Mouse (Mus musculus) lung, embryonic 14.5 days (tissue): ENCODE data around the gene Zfp64. TPM values are rescaled to one million over a fixed set of nuclear protein-coding genes. Genes with fewer than 3 reads are reported as not detected.

ENCODE experiments used
- ATAC-seq: fragments of 200-750 bp; cut with Nextera tagmentation; 2 replicates; pipeline ENCODE4 v1.8.0; 2017; ENCODE audit warnings: mild to moderate bottlenecking, moderate TSS enrichment, moderate library complexity; ENCODE audit not compliant: insufficient read depth
- DNase-seq: peaks from one replicate; pipeline ENCODE4 v3.0.0-alpha.2; 2015
- H3K27ac ChIP-seq: fragments of 300-500 bp; sonication (generic); 2 replicates; pipeline ENCODE4 v1.5.1; 2014; ENCODE audit warnings: low read depth, mild to moderate bottlenecking, moderate library complexity
- H3K27me3 ChIP-seq: fragments of 300-500 bp; sonication (generic); 2 replicates; pipeline ENCODE4 v1.6.1; 2014; ENCODE audit warnings: low read length, control low read depth; ENCODE audit not compliant: insufficient read depth
- H3K36me3 ChIP-seq: fragments of 300-500 bp; sonication (generic); 2 replicates; pipeline ENCODE4 v1.6.1; 2014; ENCODE audit warnings: control low read depth; ENCODE audit not compliant: insufficient read depth
- H3K4me1 ChIP-seq: fragments of 300-500 bp; sonication (generic); 2 replicates; pipeline ENCODE4 v1.6.1; 2014; ENCODE audit warnings: antibody characterized with exemption, control low read depth; ENCODE audit not compliant: insufficient read depth
- H3K4me2 ChIP-seq: fragments of 300-500 bp; sonication (generic); 2 replicates; pipeline ENCODE4 v1.6.1; 2014; ENCODE audit warnings: mild to moderate bottlenecking
- H3K4me3 ChIP-seq: fragments of 300-500 bp; sonication (generic); 2 replicates; pipeline ENCODE4 v1.5.1; 2014; ENCODE audit warnings: low read depth, low read length
- H3K9ac ChIP-seq: fragments of 300-500 bp; sonication (generic); 2 replicates; pipeline ENCODE4 v1.6.1; 2014
- H3K9me3 ChIP-seq: fragments of 300-500 bp; sonication (generic); 2 replicates; pipeline ENCODE4 v1.6.1; 2016; ENCODE audit warnings: low read depth, low read length, control low read depth
- CTCF ChIP-seq: IDR thresholded peaks from 2 replicates; pipeline ENCODE4 v1.5.1; 2016; ENCODE audit warnings: antibody characterized with exemption, low read depth
- WGBS: fragments of 180-500 bp; shearing (Covaris S2); extraction: QIAGEN DNeasy Blood & Tissue Kit; methylation state at CpG from one replicate; pipeline ENCODE4 v1.1.7; 2014; 5-methylcytosine and 5-hydroxymethylcytosine counted together
- polyA plus RNA-seq: library from polyadenylated mRNA; unstranded; fragments of >200 nt; fragmentation: Nextera tagmentation; extraction: Ambion mirVana; gene quantifications from 2 replicates; pipeline ENCODE4 v1.2.1, GENCODE M21; 2014

Gene Zfp64
- polyA plus RNA-seq, 1 experiment from 2014 or later: 31.9 TPM

GRCm38 (mm10) chr2:168851545-168851944, 103.8 kb downstream of the Zfp64 start:
- DNase-seq (no peak), ATAC-seq (no peak)
- Histone ChIP-seq H3K9ac (no peak overlapping the region), H3K4me3 (no peak overlapping the region), H3K27ac (no peak overlapping the region), H3K9me3 (no peaks in the 10 kb centered on the region), H3K36me3 (no peaks in the 10 kb centered on the region), H3K4me1 (no peaks in the 10 kb centered on the region), H3K4me2 (no peak overlapping the region), H3K27me3 (no peaks in the 10 kb centered on the region)
- no peak for TF ChIP-seq CTCF
- WGBS: 31% methylated on average over 10 of the region's 10 CpGs

DNA sequence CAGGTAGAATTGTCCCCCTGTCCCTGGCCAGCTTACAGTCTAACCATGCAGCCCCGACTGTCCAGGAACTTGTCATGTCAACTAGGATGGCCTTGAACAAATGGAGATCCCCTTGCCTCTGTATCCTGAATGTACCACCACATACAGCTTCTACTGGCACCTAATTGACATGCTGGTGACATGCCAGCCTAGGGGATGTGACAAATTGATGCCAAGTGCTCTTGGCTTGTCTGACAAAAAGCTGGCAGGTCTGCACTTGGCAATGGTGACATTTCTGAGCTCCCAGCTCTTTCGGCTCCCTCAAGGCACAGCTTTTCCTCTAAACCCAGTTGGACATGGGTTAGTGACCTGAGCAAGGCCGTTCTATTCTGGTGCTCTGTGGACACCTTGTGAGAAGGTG, 106.8 kb downstream of the Zfp64 start:
- Histone ChIP-seq H3K4me1 (no peaks in the 10 kb centered on the region), H3K4me3 (no peak overlapping the region), H3K9ac (no peak overlapping the region), H3K9me3 (no peaks in the 10 kb centered on the region), H3K4me2 (no peak overlapping the region), H3K27ac (no peak overlapping the region), H3K36me3 (no peaks in the 10 kb centered on the region), H3K27me3 (no peaks in the 10 kb centered on the region)
- DNase-seq (no peak), ATAC-seq (no peak)
- WGBS: 89% methylated on average over 3 of the region's 3 CpGs
- TF ChIP-seq CTCF: no peak

DNA sequence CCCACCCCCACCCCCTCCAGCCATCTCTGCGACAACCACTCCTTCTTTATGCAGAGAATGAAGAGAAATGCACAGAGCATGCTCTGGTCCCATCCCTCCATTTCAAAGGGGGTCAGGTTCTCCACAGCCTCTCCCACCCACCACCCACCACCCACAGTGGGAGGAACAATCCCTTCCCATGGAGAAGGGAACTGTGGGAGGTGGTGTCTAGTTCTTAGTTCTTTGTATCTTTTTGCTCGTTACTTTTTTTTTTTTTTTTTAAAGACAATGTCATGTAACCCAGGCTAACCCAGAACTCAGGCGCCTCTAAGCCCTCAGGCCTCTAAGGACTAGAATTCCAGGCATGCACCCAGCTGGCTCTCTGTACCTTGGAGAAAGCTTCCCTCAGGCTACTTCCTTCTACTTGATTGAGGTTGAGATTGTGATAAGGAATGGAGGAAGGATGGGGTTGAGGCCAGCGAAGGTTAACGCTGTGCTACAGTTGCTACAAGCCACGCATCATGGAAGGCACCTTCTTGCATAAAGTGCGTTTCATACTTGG, 109.1 kb downstream of the Zfp64 start:
- Histone ChIP-seq H3K9ac (no peak overlapping the region), H3K36me3 (no peaks in the 10 kb centered on the region), H3K27me3 (peaks cover 20% of the 10 kb centered on the region), H3K4me1 (no peaks in the 10 kb centered on the region), H3K27ac (no peak overlapping the region), H3K9me3 (no peaks in the 10 kb centered on the region; the same call in 1 of the 2 replicates), H3K4me2 (no peak overlapping the region), H3K4me3 (no peak overlapping the region)
- WGBS: 73% methylated on average over 7 of the region's 7 CpGs
- no peak for TF ChIP-seq CTCF
- ATAC-seq (no peak), DNase-seq (no peak)

Other genes starting within 250 kb of the Zfp64 start
- gene Atp9a, start 213.2 kb downstream of the Zfp64 start, polyA plus RNA-seq: 9.5 and 9.6 TPM in 2 replicates
- gene Sall4, start 187.6 kb downstream of the Zfp64 start, polyA plus RNA-seq: 0.22 and 0.33 TPM in 2 replicates